Mouse (Mus musculus): ENCODE measurements at regions not wholly inside any gene's neighbourhood (a gene's known extent, or its start where the extent isn't known, plus 50 kb on each side); places are given as distances from the start of the nearest gene placed in this dataset.

GRCm38 (mm10) chr7:124784995-124785394 lies 659.5 kb upstream of the Kdm8 start:
- H3K27me3 ChIP-seq (replicated peaks), result no peaks in the 10 kb centered on the region
- H3K9me3 ChIP-seq, result 0 out of 2 replicates have a peak, but pooled peaks cover 4% of the 10 kb centered on the region
- ATAC-seq (ENCODE audit: low FRiP score, low read depth), result no peak
- H3K4me2 ChIP-seq (replicated peaks), result no peak overlapping the region
- WGBS, result 78% methylated on average over 2 of the region's 2 CpGs
- no peaks in the 10 kb centered on the region for H3K36me3 ChIP-seq
- H3K27ac ChIP-seq, result no peak overlapping the region
- H3K4me3 ChIP-seq, result no peak overlapping the region
- H3K4me1 ChIP-seq, result no peaks in the 10 kb centered on the region
- H3K9ac ChIP-seq, result no peak overlapping the region

DNA sequence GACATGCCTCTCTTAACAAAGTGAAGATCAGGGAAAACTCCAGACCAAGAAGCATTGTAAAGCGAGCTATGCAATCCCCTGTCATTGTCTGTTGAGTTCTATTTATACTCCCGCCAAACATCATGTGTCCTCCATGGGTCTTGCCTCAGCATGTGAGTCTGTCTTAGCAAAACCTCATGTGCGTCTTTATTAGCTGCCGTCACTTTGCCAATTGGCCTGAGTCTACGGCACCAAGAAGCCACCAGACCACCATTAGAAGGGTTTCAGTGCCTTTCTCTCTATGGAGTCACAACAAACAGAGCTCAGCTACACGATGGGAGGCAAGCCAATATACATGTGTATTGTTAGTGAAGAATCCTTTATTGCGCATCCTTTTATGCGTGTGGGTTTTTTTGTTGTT lies 658.6 kb upstream of the Kdm8 start:
- no peaks in the 10 kb centered on the region for H3K4me1 ChIP-seq
- H3K4me3 ChIP-seq, result no peak overlapping the region
- no peak for ATAC-seq (ENCODE audit: low FRiP score, low read depth)
- H3K36me3 ChIP-seq, result no peaks in the 10 kb centered on the region
- H3K4me2 ChIP-seq (replicated peaks), result no peak overlapping the region
- H3K27ac ChIP-seq, result no peak overlapping the region
- H3K9ac ChIP-seq, result no peak overlapping the region
- H3K9me3 ChIP-seq, result 0 out of 2 replicates have a peak, but pooled peaks cover 4% of the 10 kb centered on the region
- WGBS, result 93% methylated on average over 8 of the region's 8 CpGs
- no peaks in the 10 kb centered on the region for H3K27me3 ChIP-seq (replicated peaks)

DNA sequence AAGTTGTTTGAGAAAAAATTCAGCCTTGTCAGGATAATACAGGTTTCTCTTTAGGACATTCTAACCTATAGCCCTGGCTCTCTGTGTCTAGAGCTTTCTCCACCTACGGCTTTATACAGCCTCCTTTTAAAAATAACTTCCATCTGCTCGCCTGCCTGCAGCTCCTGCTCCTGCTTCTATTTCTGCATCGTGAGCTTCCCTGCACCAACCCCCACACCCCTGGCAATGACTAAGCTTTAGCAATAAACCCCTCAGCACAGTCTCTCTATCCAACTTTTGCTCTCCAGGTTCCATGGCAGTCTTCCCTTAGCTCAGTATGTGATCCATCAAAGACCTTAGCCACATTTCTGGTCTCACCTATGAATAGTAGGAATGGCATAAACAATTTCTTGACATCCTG lies 655.7 kb upstream of the Kdm8 start:
- 64% methylated on average over 3 of the region's 3 CpGs for WGBS
- Histone ChIP-seq H3K9me3 (no peaks in the 10 kb centered on the region), H3K4me2 (replicated peaks) (no peak overlapping the region), H3K9ac (no peak overlapping the region), H3K36me3 (no peaks in the 10 kb centered on the region), H3K4me1 (no peaks in the 10 kb centered on the region), H3K4me3 (no peak overlapping the region), H3K27me3 (replicated peaks) (no peaks in the 10 kb centered on the region), H3K27ac (no peak overlapping the region)
- ATAC-seq (ENCODE audit: low FRiP score, low read depth), result no peak

DNA sequence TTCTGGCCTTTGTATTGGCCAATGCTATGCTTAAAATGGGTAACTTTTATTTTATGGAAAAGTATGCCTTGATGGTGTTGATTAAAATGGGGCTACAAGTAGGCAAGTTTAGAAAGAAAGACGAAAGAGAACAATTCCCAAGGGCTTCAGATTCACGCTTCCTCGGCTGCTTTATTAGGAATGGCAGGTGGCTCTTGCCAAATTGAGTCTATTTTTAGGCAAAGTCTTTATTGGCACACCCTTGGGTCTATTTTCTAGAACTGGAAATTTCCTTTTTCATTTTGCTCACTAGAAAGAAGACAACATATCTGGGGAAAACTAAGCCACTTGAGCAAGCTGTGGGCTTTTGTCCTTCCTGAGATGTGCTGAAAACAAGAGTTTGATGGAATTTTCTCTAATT lies 641.4 kb upstream of the Kdm8 start:
- no peak overlapping the region for H3K27ac ChIP-seq
- H3K9ac ChIP-seq, result no peak overlapping the region
- H3K9me3 ChIP-seq, result no peaks in the 10 kb centered on the region
- H3K27me3 ChIP-seq (replicated peaks), result no peaks in the 10 kb centered on the region
- H3K4me1 ChIP-seq, result no peaks in the 10 kb centered on the region
- H3K4me2 ChIP-seq (replicated peaks), result no peak overlapping the region
- 85% methylated on average over 3 of the region's 3 CpGs for WGBS
- ATAC-seq (ENCODE audit: low FRiP score, low read depth), result no peak
- H3K36me3 ChIP-seq, result no peaks in the 10 kb centered on the region
- no peak overlapping the region for H3K4me3 ChIP-seq

DNA sequence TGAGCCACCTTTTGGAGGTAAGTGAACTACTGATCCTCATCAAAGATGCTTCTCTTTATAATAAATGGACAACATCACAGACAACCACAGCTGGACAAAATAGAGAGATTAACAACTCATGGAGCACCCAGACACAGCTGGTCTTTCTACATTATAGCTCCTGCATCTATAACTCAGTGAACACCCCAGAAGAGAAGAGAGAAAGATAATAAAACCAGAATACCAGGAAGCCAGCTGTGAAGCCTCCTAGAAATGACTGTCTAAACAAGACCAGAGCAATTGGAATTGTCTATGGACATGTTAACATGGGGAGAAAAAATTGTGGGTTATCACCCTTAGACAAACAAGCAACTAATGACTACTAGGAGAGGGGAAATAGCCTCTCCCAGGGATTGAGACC lies 609.8 kb upstream of the Kdm8 start:
- Histone ChIP-seq H3K36me3 (no peaks in the 10 kb centered on the region), H3K4me3 (no peak overlapping the region), H3K27ac (no peak overlapping the region), H3K9me3 (no peaks in the 10 kb centered on the region), H3K9ac (no peak overlapping the region), H3K27me3 (replicated peaks) (no peaks in the 10 kb centered on the region), H3K4me1 (no peaks in the 10 kb centered on the region), H3K4me2 (replicated peaks) (no peak overlapping the region)
- no peak for ATAC-seq (ENCODE audit: low FRiP score, low read depth)

DNA sequence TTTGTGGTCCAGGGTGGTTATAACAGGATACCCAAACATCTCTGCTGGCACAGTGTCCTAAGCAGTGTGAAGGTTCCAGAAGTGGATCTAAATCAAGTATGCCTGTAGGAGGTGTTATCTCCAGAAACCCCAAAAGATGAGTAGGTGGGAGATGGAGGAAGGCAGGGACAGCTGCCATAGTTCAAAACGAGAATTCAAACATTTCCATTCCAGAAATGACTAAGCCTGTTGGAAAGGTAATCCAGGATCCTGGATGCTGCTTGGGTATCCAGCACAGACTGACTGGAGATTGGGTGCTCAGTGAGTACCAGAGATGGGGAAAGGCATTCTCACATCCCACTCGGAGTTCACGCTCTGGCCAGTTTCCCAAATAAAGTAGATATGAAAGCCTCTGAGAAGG lies 607.9 kb upstream of the Kdm8 start:
- Histone ChIP-seq H3K4me3 (no peak overlapping the region), H3K9ac (no peak overlapping the region), H3K4me1 (no peaks in the 10 kb centered on the region), H3K36me3 (no peaks in the 10 kb centered on the region), H3K9me3 (no peaks in the 10 kb centered on the region), H3K4me2 (replicated peaks) (no peak overlapping the region), H3K27ac (no peak overlapping the region), H3K27me3 (replicated peaks) (no peaks in the 10 kb centered on the region)
- WGBS, result 91% methylated on average over 3 of the region's 3 CpGs
- ATAC-seq (ENCODE audit: low FRiP score, low read depth), result no peak

DNA sequence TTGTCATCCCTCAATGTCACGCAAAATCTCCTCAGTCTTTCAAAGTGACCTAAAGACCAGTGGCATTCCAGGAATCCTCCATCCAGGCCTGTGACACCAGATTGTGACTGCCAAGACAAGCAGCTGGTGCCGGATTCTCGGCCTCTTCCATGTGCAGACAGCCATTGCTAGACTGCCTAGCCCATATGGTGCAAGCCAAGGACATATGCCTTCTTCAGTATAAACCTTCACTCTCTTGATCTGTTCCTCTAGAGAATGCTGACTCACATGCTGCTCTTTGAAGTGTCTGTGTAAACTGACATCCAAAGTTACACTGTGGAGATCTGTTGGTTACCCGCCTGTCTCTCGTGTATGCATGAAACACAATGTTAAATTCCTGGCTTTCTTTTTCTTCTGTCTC lies 589.4 kb upstream of the Kdm8 start:
- 84% methylated on average over 5 of the region's 5 CpGs for WGBS
- Histone ChIP-seq H3K4me1 (no peaks in the 10 kb centered on the region), H3K4me2 (replicated peaks) (no peak overlapping the region), H3K27ac (no peak overlapping the region), H3K27me3 (replicated peaks) (no peaks in the 10 kb centered on the region), H3K36me3 (no peaks in the 10 kb centered on the region), H3K9me3 (no peaks in the 10 kb centered on the region), H3K4me3 (no peak overlapping the region), H3K9ac (no peak overlapping the region)
- no peak for ATAC-seq (ENCODE audit: low FRiP score, low read depth)

DNA sequence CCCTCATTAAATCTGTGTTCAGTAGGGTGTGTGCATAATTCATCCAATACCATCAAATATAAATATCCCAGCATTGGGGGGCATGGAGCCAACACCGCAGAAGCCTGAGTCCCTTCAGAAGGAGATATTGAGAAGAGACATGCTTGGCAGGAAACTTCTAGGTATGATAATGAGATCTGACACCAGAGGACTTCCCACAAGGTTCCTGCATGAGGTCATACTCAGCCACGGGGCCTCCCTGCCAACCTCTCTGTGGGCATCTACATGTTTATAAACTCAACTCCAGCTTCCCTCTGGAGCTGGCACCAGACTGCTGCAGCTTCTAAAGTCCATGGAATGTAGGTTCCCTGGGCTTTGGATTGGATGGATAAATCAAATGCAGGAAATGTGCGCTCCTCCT lies 587.4 kb upstream of the Kdm8 start:
- no peak overlapping the region for H3K4me3 ChIP-seq
- 86% methylated on average over 3 of the region's 3 CpGs for WGBS
- H3K4me1 ChIP-seq, result no peaks in the 10 kb centered on the region
- H3K9me3 ChIP-seq, result 0 out of 2 replicates have a peak, but pooled peaks cover 3% of the 10 kb centered on the region
- H3K4me2 ChIP-seq (replicated peaks), result no peak overlapping the region
- no peak overlapping the region for H3K27ac ChIP-seq
- H3K9ac ChIP-seq, result no peak overlapping the region
- no peaks in the 10 kb centered on the region for H3K27me3 ChIP-seq (replicated peaks)
- H3K36me3 ChIP-seq, result no peaks in the 10 kb centered on the region
- ATAC-seq (ENCODE audit: low FRiP score, low read depth), result no peak

DNA sequence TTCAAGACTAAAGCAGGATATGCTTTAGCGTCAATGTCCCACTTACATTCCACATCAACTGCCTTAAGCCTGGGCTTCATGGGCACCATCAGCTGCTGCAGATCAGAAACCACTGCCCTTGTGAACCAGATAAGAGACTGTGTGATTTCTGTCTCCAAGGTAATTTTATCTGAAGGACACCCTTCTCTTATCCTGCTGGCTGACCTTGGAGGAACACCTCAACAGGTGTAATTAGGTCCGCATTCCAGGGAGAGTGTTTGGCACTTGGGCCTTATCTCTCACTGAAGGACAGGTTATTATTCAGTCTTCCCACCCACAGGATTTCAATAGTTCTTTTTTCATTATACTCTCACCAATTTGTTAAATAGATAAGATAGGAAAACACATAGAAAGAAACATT lies 583.1 kb upstream of the Kdm8 start:
- Histone ChIP-seq H3K27ac (no peak overlapping the region), H3K4me3 (no peak overlapping the region), H3K9me3 (0 out of 2 replicates have a peak, but pooled peaks cover 9% of the 10 kb centered on the region), H3K4me2 (replicated peaks) (no peak overlapping the region), H3K4me1 (no peaks in the 10 kb centered on the region), H3K27me3 (replicated peaks) (no peaks in the 10 kb centered on the region), H3K9ac (no peak overlapping the region), H3K36me3 (no peaks in the 10 kb centered on the region)
- ATAC-seq (ENCODE audit: low FRiP score, low read depth), result no peak
- WGBS, result 90% methylated on average over 2 of the region's 2 CpGs

DNA sequence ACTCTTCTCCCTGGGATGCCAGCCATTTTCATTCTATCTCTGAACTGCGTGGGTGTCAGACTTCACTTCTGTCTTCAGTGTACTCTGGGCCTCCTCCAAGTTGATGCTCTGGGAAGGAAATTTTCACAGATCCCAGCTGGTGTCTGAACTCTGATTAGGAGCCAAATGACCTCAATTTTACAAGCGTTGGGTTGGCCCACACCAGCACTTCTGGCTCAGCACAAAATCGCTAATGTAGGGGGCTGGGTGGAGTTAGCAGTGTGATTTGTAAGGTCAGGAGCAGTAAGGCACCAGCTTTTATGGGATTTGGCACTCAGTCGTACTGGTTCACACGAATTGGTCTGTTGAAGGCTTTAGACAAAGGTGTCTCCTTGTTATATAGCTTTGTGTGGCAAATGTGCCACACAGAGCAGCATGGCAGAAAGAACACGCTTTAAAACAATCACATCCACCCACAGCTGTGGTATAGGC lies 576.3 kb upstream of the Kdm8 start:
- WGBS, result 44% methylated on average over 6 of the region's 6 CpGs
- no peak overlapping the region for H3K4me3 ChIP-seq
- no peak overlapping the region for H3K27ac ChIP-seq
- ATAC-seq (ENCODE audit: low FRiP score, low read depth), result no peak
- H3K4me1 ChIP-seq, result no peaks in the 10 kb centered on the region
- no peaks in the 10 kb centered on the region for H3K9me3 ChIP-seq
- no peaks in the 10 kb centered on the region for H3K27me3 ChIP-seq (replicated peaks)
- H3K9ac ChIP-seq, result no peak overlapping the region
- H3K4me2 ChIP-seq (replicated peaks), result no peak overlapping the region
- H3K36me3 ChIP-seq, result no peaks in the 10 kb centered on the region

DNA sequence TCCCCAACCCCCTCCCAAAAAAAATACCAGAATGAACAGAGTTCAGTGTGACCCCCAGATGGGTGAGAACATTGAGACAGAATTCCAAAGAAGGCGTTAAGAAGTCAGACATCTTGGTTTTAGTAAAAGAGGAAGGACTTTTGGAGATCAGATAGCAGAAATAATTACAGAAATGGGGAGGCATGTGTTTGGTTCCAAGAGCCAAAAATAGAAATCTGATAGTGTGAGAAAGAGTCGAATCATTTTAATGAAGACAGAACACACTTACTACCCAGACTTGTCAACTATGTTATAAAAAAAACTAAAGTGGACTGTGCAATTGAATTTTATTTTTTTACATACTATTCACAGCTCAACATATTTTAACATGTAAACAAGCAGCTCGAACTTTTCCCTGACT lies 575.9 kb upstream of the Kdm8 start:
- no peak overlapping the region for H3K4me3 ChIP-seq
- H3K36me3 ChIP-seq, result no peaks in the 10 kb centered on the region
- no peak for ATAC-seq (ENCODE audit: low FRiP score, low read depth)
- H3K9me3 ChIP-seq, result no peaks in the 10 kb centered on the region
- H3K9ac ChIP-seq, result no peak overlapping the region
- no peaks in the 10 kb centered on the region for H3K4me1 ChIP-seq
- H3K27me3 ChIP-seq (replicated peaks), result no peaks in the 10 kb centered on the region
- H3K27ac ChIP-seq, result no peak overlapping the region
- no peak overlapping the region for H3K4me2 ChIP-seq (replicated peaks)
- 78% methylated on average over 3 of the region's 3 CpGs for WGBS

DNA sequence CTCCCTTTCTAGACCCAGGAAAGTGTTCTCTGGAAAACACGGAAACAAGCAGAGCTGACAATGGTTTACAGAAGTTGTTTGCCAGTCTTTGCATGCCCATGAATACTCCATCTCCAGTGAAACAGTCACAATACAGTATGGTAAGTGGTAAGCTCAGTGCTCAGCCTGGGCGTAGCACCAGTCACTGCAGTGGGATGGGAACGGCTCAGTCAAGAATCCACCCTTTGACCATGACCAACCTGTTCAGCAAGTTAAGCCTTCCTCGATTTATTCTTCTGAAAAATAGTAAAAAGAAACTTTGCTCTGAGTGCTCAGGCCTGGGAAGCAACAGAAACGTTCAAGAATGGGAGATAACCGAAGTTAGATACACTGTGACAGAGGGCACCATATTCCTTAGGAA lies 563.7 kb upstream of the Kdm8 start:
- H3K9me3 ChIP-seq, result no peaks in the 10 kb centered on the region
- no peak for ATAC-seq (ENCODE audit: low FRiP score, low read depth)
- H3K27me3 ChIP-seq (replicated peaks), result no peaks in the 10 kb centered on the region
- no peak overlapping the region for H3K4me3 ChIP-seq
- 85% methylated on average over 6 of the region's 6 CpGs for WGBS
- H3K4me2 ChIP-seq (replicated peaks), result no peak overlapping the region
- H3K9ac ChIP-seq, result no peak overlapping the region
- no peaks in the 10 kb centered on the region for H3K36me3 ChIP-seq
- no peak overlapping the region for H3K27ac ChIP-seq
- no peaks in the 10 kb centered on the region for H3K4me1 ChIP-seq

GRCm38 (mm10) chr7:124907233-124907632 lies 537.2 kb upstream of the Kdm8 start:
- whole genome bisulfite sequencing, result 72% methylated on average over 5 of the region's 5 CpGs

More at GRCm38 (mm10) chr7:124907233-124907632, 537.2 kb upstream of the Kdm8 start:
- Histone ChIP-seq H3K27ac (no peak overlapping the region), H3K4me2 (replicated peaks) (no peak overlapping the region), H3K36me3 (no peaks in the 10 kb centered on the region), H3K27me3 (replicated peaks) (no peaks in the 10 kb centered on the region), H3K9ac (no peak overlapping the region), H3K9me3 (no peaks in the 10 kb centered on the region), H3K4me1 (no peaks in the 10 kb centered on the region), H3K4me3 (no peak overlapping the region)
- ATAC-seq (ENCODE audit: low FRiP score, low read depth), result no peak
